Mouse (Mus musculus) left cerebral cortex, adult 11 months (tissue): ENCODE data around the gene Supt16.

Source experiments
- DNase-seq: peaks from one replicate; pipeline ENCODE4 v3.0.0; 2022; ENCODE audit warnings: low spot score

Gene Supt16

GRCm38 (mm10) chr14:52146540-52146939, 50.7 kb downstream of the Supt16 start:
- no peak for DNase-seq

DNA sequence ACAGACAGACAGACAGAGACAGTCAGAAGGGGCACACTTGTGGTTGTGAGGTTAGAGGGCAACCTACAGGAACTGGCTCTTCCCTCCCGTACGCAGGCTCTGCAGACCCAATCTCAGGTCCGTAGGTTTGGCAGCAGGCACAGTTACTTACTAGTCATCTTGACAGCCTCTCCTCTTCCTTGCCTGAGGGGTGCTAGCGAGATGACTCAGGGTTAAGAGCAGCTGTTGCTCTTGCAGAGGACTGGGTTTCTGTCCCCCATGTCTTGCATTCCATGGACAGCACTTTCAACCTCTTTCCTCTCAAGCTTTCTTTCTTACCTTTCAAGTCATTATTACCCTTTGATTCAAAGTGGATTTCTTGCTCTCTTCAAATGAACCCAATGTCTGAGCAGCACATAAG, 53.1 kb downstream of the Supt16 start:
- no peak for DNase-seq

GRCm38 (mm10) chr14:52141445-52142127, 55.6 kb downstream of the Supt16 start:
- DNase-seq: no peak

- DNase-seq: no peak
Measured at GRCm38 (mm10) chr14:52140577-52141444, 56.4 kb downstream of the Supt16 start.

DNA sequence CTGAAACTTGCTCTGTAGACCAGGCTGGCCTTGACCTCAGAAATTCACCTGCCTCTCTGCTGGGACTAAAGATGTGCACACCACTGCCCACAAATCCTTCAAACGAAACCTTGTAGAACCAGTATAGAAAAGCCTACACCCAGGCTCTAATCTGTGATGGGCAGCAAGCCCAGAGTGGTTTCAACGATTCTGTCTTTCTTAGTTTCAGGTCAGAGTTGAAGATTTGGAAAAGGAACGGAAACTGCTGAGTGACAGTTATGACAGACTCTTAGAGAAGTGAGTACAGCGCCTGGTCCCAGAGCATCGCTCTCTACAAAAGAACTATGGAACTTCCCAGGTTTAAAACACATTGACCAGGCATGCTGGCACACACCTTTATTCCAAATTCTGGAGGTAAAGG, 63.6 kb downstream of the Supt16 start:
- DNase-seq: no peak

DNA sequence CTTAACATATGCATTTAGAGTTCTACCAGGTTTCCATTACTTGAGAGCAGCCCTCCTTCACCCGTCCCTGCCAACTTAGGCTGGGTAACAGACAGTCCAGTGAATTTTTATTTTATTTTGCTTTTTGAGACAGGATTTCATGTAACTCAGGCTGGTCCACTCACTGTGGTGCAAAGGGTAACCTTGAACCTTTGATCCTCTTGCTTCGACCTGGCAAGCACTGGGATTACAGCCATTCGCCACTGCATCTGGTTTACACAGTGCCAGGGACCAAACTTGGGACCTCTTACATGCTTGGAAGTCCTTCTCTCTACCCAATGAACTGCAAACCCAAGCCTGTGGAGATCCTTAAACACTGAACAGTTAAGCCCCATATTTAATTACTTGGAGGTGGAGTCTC, 72.6 kb downstream of the Supt16 start:
- DNase-seq: no peak

- peak; percentile 49 for DNase-seq
Measured at GRCm38 (mm10) chr14:52123918-52124317, 73.3 kb downstream of the Supt16 start.

DNA sequence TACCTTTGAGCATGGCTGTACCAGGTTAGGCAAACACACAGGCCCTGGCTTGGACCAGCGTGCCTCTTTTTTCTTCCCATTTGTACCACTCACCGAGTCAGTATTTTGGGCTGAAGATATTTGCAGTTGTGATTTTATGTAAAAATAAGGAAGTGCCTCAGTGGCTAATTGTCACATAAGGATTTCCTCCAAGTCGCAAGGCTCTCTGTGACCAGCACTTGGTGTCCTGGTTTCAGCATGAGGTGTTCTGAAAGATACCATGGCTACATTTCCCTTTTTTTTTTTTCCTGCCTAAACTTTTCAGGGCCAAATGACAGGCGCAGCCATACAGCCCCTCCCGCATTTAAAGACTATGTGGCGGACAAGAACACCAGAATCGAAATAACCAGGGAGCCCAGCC, 77.0 kb downstream of the Supt16 start:
- no peak for DNase-seq

- no peak for DNase-seq
Measured at GRCm38 (mm10) chr14:52118823-52119608, 78.2 kb downstream of the Supt16 start.

DNA sequence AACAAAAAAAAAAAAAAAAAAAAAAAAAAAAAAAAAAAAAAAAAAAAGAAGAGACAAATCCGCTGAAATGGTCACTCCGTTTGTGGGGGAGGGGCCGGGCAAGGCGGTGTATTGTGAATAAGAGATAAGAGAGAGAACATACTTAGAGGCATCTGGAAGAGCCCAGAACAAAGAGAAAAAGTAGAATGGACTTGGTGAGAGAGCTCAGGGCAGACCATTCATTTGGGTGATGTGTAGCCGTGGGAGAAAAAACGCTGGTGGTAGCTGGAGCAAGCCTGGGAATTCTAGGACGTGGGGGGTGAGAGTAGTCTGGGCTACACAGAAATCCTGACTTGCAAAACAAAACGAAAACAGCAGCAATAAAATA, 78.8 kb downstream of the Supt16 start:
- DNase-seq: no peak

GRCm38 (mm10) chr14:52117241-52117640, 80.0 kb downstream of the Supt16 start:
- DNase-seq: no peak

GRCm38 (mm10) chr14:52114101-52114500, 83.1 kb downstream of the Supt16 start:
- no peak for DNase-seq
